Mouse (Mus musculus): Measurements from ENCODE around the gene Qrich2.
A peak's percentile ranks its signal among the peaks of the same experiment; 100 is the strongest.
"Not testable (repeated sequence)": the region's sequence is repeated elsewhere in the genome, so short reads cannot be mapped to it uniquely, and the experiment has no call there.

Qrich2 gene

DNA sequence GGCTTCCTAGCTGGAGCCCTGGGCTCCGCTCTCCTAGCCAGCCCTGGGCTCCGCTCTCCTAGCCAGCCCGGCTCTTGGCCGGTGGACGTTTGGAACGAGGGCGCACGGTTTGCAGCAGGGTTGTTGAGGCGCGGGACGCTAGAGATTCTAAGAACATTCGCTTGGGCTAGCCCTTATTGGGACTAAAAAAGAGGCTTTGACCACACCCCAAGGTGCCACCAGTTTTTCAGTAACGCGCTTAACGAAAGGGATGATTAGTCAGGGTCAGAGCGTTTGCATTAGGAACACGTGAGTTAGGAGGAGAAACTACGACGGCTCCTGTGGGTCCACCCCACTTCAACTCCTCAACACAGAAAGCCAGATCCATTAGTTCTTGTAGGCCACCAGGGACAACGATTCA is at the start of gene Qrich2:
Gene Qrich2 (minus strand): TSS at position 101 of the 400 bp plus-strand sequence.
- no peak for DNase-seq (ENCODE audit: low spot score in 2 of 2)

DNA sequence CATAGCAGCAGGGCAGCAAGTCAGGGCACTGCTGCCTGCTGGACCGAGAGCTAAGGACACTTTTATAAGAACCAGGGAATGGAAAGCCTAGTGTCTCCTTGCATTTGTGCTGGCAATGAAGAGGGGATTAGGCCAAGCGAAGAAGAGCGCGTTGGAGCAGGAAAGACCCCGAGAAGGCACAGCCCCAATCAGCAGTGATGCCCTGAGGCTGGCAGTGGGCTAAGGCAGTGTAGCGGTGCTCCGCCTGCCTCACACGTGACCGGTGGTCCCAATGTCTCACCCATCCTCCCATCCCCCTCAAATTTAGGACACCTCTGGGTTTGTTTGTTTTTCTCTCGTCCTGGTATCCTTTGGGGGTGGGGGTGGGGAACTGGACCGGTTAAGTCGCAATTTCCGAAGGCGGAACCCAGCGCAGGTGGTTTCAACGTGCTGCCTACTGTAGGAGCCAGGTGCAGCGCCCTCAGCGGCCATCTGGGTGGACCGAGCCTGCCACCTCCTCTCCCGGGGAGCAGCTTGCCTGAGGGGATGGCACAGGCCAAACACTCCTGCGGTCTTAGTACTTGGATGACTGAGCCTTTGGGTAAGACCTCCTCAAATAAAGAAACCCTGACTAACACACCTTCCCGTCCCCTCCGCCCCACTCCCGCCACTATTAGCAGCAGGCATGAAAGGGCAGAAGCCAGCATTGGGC is 49.4 kb upstream of the Qrich2 start:
- no peak for DNase-seq (ENCODE audit: low spot score in 2 of 2)

DNA sequence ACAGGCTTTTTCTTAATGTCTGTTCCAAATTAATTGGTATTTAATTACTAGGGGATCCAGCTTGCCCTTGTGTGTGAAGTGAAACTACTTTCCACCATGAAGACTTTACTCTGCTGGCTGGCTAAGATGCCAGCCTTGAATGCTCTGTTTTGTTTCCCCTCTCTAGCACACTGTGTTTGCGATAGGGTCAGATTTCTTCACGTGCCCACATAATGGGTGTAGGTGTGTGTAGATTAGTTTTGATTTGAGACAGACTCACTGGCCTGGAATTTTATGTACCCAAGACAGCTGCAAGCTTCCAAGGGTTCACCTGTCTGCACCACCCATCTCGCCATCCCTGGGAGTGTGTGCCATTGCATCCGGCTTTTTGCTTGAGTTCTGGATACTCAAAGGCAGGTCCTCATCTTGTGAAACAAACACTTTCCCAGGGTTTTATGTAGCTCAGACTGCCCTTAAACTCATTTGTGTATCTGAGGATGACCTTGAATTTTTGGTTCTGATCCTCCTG is 47.5 kb upstream of the Qrich2 start:
- DNase-seq (ENCODE audit: low spot score in 2 of 2), result no peak

DNA sequence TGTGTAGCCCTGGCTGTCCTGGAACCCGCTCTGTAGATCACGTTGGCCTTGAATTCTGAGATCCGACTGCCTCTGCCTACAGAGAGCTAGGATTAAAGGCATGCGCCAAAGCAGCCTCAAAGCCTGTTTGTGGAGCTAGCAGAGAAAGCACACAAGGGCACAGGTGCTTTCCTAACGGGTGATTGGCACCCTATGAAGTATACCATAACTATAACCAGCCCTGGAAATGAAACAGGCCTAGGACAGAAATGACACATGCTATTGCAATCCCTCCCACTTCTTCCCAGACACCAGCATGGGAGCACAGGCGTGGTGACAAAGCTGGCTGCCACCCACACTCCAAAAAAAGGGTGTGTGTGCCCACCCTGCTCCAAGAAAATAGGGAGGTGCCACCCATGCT is 46.9 kb upstream of the Qrich2 start:
- no peak for DNase-seq (ENCODE audit: low spot score in 2 of 2)

DNA sequence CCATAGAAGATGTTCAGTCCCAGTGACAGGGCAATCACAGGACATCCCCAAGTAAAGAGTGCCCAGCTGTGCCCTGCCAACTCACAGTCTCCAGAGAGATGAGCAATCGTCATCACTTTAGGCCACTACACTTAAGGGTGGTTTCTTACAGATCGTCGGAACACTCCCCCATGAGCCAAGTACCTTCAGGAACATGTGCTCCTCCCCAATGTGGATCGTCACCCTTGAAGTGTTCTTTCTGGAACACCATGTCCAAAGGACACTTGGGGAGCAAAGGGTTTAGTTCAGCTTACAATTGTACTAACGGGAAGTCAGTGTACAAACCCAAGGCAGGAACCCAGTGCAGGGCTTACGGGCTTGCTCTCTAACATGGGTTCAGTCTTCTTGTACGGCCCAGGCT is 46.1 kb upstream of the Qrich2 start:
- DNase-seq (ENCODE audit: low spot score in 2 of 2), result no peak

DNA sequence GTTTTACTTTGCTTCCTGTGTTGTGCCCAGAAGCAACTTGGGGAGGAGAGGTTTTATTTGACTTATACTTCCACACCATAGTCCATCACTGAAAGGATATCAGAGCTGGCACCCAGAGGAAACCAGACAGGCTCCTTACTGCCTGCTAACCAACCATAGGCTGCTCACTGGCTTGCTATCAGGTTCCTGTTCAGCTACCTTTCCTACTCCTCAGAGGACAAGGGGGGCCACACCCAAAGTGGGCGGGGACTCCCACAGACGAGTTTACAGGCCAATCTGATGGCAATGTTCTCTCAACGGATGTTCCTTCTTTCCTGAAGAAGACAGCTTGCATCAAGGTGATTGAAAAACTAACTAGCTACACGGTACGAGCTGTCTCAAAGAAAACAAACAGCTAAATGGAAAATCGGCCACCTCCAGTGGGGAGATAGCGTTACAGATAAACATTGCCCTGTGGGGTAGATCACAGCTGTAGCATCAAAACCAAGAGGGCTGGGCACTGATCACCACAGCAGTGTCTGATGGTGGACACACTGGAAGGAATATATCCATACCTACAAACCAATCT is 45.3 kb upstream of the Qrich2 start:
- DNase-seq (ENCODE audit: low spot score in 2 of 2), result no peak

DNA sequence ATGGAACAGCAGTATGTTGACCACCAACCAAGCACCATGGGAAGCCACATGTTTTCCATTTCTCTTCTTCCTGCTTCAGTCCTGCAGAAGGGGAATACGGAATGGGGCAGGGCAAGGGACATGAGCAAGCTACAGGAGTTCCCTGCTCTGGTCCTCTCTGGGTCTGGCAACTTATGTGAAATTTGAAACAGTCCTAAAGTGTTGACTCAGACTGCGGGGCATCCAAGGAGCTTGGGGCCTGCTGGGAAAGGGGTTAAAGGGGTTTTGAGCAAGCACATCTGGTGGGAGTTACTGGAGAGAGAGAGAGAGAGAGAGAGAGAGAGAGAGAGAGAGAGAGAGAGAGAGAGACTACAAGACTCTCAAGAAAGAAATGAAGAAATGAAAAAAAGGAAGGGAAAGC is 42.6 kb upstream of the Qrich2 start:
- no peak for DNase-seq (ENCODE audit: low spot score in 2 of 2)

DNA sequence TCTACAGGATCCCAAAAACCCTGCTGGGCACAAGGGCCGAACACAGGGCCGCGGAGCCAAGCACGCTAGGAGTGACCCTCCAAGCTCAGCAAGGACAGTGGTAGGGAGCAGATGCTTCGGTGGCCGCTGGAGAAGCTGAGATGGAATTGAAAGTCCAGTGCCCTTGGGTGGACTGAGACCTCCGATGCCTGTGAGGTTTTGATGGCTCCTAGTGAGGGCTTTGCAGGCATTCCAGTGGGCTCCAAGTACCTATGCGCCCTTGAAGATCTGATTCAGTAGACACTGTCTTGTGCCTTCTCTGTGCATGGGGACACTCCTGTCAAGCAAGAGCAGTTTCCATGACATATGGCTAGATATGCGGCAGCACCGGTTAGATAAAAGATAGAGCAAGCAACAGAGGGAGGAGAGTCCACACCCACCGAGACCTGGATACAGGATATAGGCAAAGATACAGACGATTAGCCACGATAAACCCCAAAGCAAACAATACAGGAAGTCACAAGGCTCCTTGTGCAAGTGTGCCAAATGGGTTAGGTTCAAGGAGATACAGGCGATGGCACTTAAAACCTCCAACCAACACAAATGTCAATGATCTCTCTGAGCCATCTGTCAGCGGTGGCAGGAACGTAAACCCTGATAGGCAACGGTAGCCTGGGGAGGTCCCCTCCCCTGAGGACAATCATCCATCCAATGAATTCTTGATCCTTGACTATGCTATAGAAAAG is 40.3 kb upstream of the Qrich2 start:
- no peak for DNase-seq (ENCODE audit: low spot score in 2 of 2)

DNA sequence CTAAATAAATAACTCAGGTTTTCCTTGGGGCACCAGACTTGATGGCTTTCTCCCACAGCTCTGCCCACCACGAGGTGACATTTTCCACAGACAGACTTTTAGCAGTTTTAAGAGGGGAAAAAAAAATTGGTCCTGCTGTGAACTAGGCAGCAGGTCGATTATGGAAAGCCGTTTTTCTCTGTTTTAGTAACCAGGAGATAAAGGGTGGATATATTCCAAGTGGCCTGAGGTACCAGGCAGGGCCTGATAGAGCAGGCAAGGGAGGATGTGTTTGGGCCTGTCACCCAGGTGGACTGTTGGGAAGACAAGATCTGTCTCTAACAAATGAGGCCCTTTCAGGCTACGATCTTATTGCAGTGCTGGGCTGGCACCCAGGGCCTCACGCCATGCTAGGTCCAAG is 39.5 kb upstream of the Qrich2 start:
- DNase-seq (ENCODE audit: low spot score in 2 of 2), result no peak

DNA sequence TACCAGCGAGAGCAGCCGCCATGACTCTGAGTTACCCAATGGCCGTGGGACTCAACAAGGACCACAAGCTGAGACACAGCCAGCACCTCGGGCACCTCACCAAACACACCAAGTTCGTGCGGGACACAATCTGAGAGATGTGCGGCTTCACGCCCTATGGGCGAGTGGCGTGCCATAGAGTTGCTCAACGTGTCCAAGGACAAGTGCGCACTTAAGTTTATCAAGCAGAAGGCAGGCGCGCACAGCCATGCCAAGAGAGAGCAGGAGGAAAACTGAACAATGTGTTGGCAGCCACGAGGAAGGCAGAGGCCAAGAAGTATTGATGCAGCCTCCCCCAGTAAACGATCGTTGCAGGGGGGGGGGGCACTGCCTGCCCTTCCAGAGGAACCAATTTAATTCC is 38.5 kb upstream of the Qrich2 start:
- no peak for DNase-seq (ENCODE audit: low spot score in 2 of 2)

DNA sequence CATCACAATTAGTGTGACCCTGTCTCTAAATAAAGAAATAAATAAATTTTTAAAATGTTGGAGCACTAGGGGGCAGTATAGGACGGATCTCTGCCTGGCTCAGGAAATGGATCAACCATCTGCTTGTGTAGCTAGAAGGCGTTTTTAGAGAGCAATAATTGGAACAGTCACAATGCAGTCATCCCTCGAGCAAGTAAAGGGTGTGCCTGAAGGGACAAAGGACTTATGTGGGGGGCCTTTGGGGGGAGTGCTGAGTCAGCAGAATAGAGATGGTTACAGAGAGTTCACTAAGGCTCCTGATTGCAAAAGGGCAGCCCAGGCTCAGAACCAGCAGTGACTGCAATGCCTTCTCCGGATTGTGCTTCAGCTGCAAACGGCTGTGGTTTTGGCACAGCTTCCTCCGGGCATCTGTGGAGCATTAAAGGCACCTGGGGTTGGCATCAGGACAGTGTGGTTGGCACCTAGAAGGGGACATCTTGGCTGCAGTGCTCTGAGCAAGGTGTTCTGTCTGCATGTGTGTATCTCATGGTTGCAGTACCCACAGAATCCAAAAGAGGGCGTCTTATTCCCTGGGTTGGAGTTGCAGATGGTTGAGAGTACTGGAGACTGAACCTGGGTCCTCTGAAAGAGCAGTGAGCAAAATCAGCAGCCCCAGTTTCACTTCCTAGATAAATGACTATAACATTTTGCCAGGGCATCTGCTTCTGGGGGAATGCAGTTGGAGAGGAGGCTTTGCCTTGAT is 35.1 kb upstream of the Qrich2 start:
- no peak for DNase-seq (ENCODE audit: low spot score in 2 of 2)

DNA sequence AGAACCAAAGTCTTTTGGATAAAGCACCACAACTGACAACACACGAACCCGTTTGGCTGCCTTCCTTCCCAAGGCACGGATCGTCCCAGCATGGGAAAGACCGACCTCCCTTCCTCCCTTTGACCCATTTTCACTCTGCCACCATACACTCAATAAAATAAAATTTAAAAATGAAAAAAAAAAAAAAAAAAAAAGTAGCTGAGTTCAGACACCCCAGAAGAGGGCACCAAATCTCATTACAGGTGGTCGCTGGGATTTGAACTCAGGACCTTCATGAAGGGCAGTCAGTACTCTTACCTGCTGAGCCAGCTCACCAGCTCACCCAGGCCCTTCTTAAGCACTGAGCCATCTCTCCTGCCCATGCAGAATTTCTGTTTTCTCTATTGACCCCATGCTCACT is 33.0 kb upstream of the Qrich2 start:
- no peak for DNase-seq (ENCODE audit: low spot score in 2 of 2)

DNA sequence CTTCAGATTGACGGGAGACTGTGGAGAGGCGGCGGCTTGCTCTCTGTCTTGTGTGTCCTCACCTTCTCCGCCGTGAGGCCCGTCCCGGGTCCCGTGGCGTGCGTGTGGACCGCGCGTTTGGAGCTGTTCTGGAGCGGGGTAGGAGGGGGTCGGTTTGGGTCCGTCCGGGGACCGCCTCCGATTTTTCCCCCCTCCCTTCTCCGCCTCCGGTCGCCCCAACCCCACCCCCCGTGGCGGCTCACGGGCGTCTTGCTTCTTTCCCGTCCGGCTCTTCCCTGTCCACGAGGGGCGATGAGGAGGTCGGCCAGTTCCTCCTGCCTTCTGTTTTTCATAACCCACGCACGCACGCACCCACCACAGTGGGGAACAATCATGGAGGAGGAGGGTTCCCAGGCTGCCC is 32.6 kb upstream of the Qrich2 start:
- DNase-seq (ENCODE audit: low spot score in 2 of 2), result no peak

DNA sequence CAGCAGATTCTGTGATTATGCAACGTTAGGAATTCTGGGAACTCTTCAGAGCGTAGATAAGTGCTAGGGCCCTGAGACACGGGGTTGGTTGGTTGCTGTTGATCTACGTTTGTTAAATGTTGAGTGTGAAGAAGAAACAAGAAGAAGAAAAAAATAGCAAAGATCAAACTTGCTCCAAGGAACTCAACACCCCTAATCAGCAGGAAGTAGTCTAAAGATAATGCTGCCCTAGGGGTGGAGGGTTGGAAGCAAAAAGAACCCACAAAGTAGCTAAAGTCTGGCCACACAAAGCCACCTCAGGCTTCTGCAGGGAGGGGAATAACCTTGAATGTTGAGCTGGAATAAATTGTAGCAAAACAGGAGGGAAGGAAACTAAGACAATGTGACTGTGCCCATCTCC is 31.3 kb upstream of the Qrich2 start:
- no peak for DNase-seq (ENCODE audit: low spot score in 2 of 2)

DNA sequence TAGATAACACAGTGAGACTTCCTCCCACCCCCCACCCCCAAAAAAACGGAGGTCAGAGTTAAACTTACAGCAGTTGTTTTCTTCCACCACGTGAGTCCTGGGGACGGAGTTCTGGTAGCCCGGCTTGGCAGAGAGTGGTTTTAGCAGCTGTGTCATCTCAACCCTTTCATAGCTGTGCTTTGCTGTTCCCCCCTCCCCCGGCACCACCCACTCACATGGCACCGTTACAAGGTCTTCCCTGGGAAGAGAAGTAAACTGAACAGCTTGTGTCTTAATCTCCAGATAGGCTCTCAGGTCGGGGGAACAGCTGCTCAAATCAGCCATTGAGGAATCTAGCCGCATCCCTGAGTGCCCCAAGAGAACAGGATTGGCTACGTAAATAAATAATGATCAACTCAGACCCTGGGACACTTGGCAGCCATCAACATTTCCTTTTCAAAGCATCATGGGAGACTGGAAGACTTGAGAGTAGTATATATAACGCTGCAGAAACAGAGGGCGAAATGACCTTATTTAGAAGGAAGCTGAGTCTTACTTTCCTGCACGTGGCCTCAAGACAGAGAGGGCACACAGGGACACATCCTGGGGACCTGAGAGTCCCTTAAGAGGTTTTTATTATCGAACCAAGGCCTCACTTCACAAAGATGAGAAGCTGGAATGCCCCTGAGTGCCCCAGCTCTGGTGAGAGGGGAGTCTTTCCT is 28.6 kb upstream of the Qrich2 start:
- DNase-seq (ENCODE audit: low spot score in 2 of 2), result peak; percentile 88

DNA sequence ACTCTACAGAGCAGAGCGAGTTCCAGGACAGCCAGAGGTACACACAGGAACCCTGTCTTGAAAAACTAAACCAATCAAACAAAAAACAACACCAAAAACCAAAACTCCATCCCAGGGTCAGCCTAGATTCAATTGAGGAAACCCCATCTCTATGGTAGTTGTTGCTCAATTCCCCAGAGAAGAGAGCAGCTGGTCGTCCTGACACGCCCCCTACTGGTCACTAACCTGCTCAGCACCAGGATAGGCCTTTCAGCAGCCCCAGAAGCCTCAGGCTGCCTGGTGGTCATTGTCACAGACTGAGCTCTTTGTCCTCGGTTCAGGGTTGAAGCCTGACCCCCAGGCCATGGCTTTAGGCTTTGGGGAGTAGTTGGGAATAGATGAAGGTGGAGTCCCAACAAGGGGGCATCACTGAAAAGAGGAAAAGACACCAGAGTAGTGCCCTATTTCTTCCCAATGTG is 27.8 kb upstream of the Qrich2 start, which contains the start of gene Prpsap1:
Gene Prpsap1 (minus strand): TSS at position 408 of the 458 bp plus-strand sequence.
- no peak for DNase-seq (ENCODE audit: low spot score in 2 of 2)

DNA sequence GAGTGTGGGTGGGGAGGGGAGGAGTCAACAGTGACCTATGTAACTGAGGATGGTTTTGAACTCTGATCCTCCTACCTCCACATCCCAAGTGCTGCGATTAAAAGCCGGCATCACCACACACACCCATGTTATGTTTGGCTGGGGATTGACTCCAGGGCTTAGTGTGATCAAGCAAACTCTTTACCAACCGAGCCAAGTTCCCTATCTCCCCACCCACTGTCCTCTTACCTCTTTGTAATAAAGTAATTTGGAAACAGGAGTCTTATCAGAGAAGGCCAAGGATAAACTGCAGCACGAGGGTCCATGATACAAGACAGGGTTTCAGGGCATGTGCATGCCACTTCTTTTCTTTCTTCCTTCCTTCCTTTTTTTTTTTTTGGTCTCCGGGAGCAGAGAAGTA is 27.1 kb upstream of the Qrich2 start:
- DNase-seq (ENCODE audit: low spot score in 2 of 2), result no peak

DNA sequence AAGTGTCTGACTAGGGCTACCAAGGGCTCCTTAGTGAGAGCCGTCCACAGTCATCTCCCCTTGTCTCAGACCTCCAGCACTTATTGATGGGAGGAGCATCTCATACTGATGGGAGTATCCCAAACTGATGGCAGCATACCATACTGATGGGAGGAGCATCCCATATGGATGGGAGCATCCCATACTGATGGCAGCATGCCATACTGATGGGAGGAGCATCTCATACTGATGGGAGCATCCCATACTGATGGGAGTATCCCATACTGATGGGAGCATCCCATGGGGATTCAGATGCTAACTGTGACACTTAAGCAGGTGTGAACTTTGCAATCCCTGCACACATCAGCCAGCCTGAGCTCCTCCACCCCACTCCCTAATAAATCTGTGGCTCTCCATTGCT is 26.5 kb upstream of the Qrich2 start:
- DNase-seq (ENCODE audit: low spot score in 2 of 2), result not testable (repeated sequence)

DNA sequence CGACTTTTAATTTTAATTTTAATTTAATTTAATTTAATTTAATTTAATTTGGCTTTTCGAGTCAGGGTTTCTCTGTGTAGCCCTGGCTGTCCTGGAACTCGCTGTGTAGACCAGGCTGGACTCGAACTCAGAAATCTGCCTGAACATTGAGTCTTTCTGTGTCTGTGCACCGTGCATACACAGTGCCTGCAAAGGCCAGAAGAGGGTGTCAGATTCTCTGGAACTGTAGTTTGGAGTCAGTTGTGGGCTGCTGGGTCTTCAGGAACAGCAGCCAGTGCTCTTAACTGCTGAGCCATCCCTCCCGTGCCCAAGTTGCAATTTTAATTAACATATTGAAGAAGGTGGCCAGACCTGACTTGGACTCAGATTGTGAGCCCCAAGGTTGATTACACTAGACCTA is 25.3 kb upstream of the Qrich2 start:
- DNase-seq (ENCODE audit: low spot score in 2 of 2), result no peak

DNA sequence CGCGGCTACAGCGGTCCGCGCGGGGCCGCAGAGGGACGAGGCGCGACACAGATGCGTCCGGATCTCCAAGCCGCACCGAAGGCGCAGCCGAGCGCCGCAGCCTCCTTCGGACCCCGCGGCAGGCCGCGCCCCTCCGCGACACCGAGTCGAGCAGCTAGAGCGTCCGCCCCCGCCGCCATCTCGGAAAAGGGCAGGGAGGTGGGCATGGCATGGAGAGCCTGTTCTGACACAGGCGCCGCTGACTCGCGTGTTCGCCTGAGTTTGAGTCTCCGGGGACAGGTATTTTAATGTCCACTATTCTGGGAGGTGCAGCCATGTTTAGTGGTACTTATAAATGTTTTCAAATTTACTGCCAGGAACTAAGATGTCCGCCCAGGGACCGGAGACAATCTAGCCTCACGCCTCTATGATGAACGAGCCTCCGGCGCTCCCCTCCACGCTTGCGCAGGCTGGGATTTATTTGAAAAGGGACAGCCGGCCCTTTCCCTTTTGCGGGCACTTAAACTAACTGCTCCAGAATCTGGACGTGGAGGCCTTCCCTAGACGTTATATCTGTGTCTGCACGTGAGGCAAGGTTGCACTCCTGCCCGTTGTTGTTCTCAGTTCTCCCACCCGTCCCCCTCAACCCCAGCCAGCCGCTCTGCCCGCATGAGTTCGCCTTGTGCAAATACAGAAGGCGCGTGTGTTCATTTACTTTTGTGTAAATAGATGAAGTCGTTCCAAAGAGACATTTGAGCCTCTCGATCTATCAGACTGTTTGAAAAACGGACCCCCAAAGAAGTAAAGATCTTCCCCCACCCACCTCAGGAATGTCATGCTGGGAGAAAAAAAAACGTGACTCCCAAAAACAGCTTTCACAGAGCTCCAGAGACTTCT is 24.4 kb upstream of the Qrich2 start:
- peak; percentile 86 to 88 for DNase-seq (ENCODE audit: low spot score in 2 of 2)
